Mouse (Mus musculus) forebrain, embryonic 16.5 days (tissue): ENCODE measurements around the gene Nmnat1. TPM values are rescaled to one million over a fixed set of nuclear protein-coding genes. Genes with fewer than 3 reads are reported as not detected.
"Not testable (repeated sequence)": the region's sequence is repeated elsewhere in the genome, so short reads cannot be mapped to it uniquely, and the experiment has no call there.

Experiments
- ATAC-seq: fragments of 200-750 bp; cut with Nextera tagmentation; 2 replicates; pipeline ENCODE4 v1.8.0; 2017; ENCODE audit warnings: mild to moderate bottlenecking, moderate library complexity
- H3K27ac ChIP-seq: fragments of 300-500 bp; sonication (generic); 2 replicates; pipeline ENCODE4 v1.5.1; 2014; ENCODE audit warnings: low read length, control low read depth
- H3K27me3 ChIP-seq: fragments of 300-500 bp; sonication (generic); replicated peaks from 2 replicates; pipeline ENCODE4 v1.6.1; 2014; ENCODE audit warnings: low read length; ENCODE audit not compliant: control insufficient read depth, insufficient read depth
- H3K36me3 ChIP-seq: fragments of 300-500 bp; sonication (generic); 2 replicates; pipeline ENCODE4 v1.6.1; 2014; ENCODE audit not compliant: control insufficient read depth, insufficient read depth
- H3K4me1 ChIP-seq: fragments of 300-500 bp; sonication (generic); replicated peaks from 2 replicates; pipeline ENCODE4 v1.6.1; 2014; ENCODE audit warnings: low read length; ENCODE audit not compliant: control insufficient read depth, insufficient read depth
- H3K4me2 ChIP-seq: fragments of 300-500 bp; sonication (generic); 2 replicates; pipeline ENCODE4 v1.6.1; 2014; ENCODE audit warnings: mild to moderate bottlenecking, low read length, control low read depth
- H3K4me3 ChIP-seq: fragments of 300-500 bp; sonication (generic); replicated peaks from 2 replicates; pipeline ENCODE4 v1.5.1; 2014; ENCODE audit warnings: mild to moderate bottlenecking, low read length, control low read depth
- H3K9ac ChIP-seq: fragments of 300-500 bp; sonication (generic); replicated peaks from 2 replicates; pipeline ENCODE4 v1.6.1; 2014; ENCODE audit warnings: low read depth, low read length, control low read depth
- H3K9me3 ChIP-seq: fragments of 300-500 bp; sonication (generic); 2 replicates; pipeline ENCODE4 v1.6.1; 2016; ENCODE audit warnings: low read length; ENCODE audit not compliant: control insufficient read depth
- WGBS: fragments of 180-500 bp; shearing (Covaris S2); extraction: QIAGEN DNeasy Blood & Tissue Kit; methylation state at CpG from one replicate; pipeline ENCODE4 v1.1.7; 2014; 5-methylcytosine and 5-hydroxymethylcytosine counted together
- polyA plus RNA-seq: library from polyadenylated mRNA; unstranded; fragments of >200 nt; fragmentation: Nextera tagmentation; extraction: Ambion mirVana; gene quantifications from 2 replicates; pipeline ENCODE4 v1.2.1, GENCODE M21; 2015

Nmnat1 gene
- polyA plus RNA-seq, 1 experiment from 2014 or later: 11.1 TPM

GRCm38 (mm10) chr4:149475096-149475495 lies 9.9 kb downstream of the Nmnat1 start:
- Histone ChIP-seq H3K4me3 (no peak overlapping the region), H3K4me1 (no peaks in the 10 kb centered on the region), H3K36me3 (peaks cover 6% of the 10 kb centered on the region), H3K27ac (no peak overlapping the region), H3K9me3 (no peaks in the 10 kb centered on the region), H3K27me3 (no peaks in the 10 kb centered on the region), H3K9ac (no peak overlapping the region), H3K4me2 (no peak overlapping the region)
- no peak for ATAC-seq
- 84% methylated on average over 7 of the region's 7 CpGs for WGBS

- no peak overlapping the region for H3K4me3 ChIP-seq
- WGBS: 92% methylated on average over 3 of the region's 3 CpGs
These were observed 15.4 kb downstream of the Nmnat1 start for GRCm38 (mm10) chr4:149469557-149469956.

GRCm38 (mm10) chr4:149463435-149463950 lies 21.5 kb downstream of the Nmnat1 start:
- no peak overlapping the region for H3K4me3 ChIP-seq
- whole genome bisulfite sequencing: 86% methylated on average over 6 of the region's 6 CpGs
- H3K4me2 ChIP-seq: no peak overlapping the region
- H3K9me3 ChIP-seq: no peaks in the 10 kb centered on the region
- ATAC-seq: no peak
- H3K27me3 ChIP-seq: no peaks in the 10 kb centered on the region
- no peak overlapping the region for H3K27ac ChIP-seq
- H3K9ac ChIP-seq: no peak overlapping the region
- H3K36me3 ChIP-seq: no peaks in the 10 kb centered on the region; the same call in 1 of the 2 replicates
- no peaks in the 10 kb centered on the region for H3K4me1 ChIP-seq

More at GRCm38 (mm10) chr4:149469557-149469956, 15.4 kb downstream of the Nmnat1 start:
- no peak overlapping the region for H3K27ac ChIP-seq
- H3K9ac ChIP-seq: no peak overlapping the region
- ATAC-seq: no peak
- no peaks in the 10 kb centered on the region for H3K9me3 ChIP-seq
- H3K4me1 ChIP-seq: no peaks in the 10 kb centered on the region
- H3K36me3 ChIP-seq: peaks cover 12% of the 10 kb centered on the region
- H3K4me2 ChIP-seq: no peak overlapping the region
- no peaks in the 10 kb centered on the region for H3K27me3 ChIP-seq

GRCm38 (mm10) chr4:149462305-149462971 lies 22.6 kb downstream of the Nmnat1 start:
- 88% methylated on average over 6 of the region's 6 CpGs for WGBS
- no peaks in the 10 kb centered on the region for H3K9me3 ChIP-seq

GRCm38 (mm10) chr4:149461579-149462304 lies 23.3 kb downstream of the Nmnat1 start:
- H3K4me3 ChIP-seq: no peak overlapping the region
- H3K27ac ChIP-seq: no peak overlapping the region
- H3K9me3 ChIP-seq: no peaks in the 10 kb centered on the region
- no peaks in the 10 kb centered on the region for H3K27me3 ChIP-seq
- H3K9ac ChIP-seq: no peak overlapping the region
- no peaks in the 10 kb centered on the region for H3K36me3 ChIP-seq
- no peak overlapping the region for H3K4me2 ChIP-seq
- ATAC-seq: no peak
- no peaks in the 10 kb centered on the region for H3K4me1 ChIP-seq
- 59% methylated on average over 4 of the region's 7 CpGs for WGBS

More at GRCm38 (mm10) chr4:149462305-149462971, 22.6 kb downstream of the Nmnat1 start:
- Histone ChIP-seq H3K4me3 (no peak overlapping the region), H3K4me1 (no peaks in the 10 kb centered on the region), H3K27me3 (no peaks in the 10 kb centered on the region), H3K27ac (no peak overlapping the region), H3K4me2 (no peak overlapping the region), H3K9ac (no peak overlapping the region), H3K36me3 (no peaks in the 10 kb centered on the region)
- no peak for ATAC-seq

- not testable (repeated sequence) for H3K27me3 ChIP-seq, H3K9ac ChIP-seq, H3K4me2 ChIP-seq, H3K27ac ChIP-seq, H3K9me3 ChIP-seq, H3K4me1 ChIP-seq, H3K36me3 ChIP-seq, H3K4me3 ChIP-seq, ATAC-seq
- WGBS: 93% methylated on average over 2 of the region's 2 CpGs
These were observed 24.5 kb downstream of the Nmnat1 start for GRCm38 (mm10) chr4:149460475-149460874.

- WGBS: 86% methylated on average over 1 of the region's 1 CpGs
- Histone ChIP-seq H3K4me3 (no peak overlapping the region), H3K4me2 (no peak overlapping the region), H3K36me3 (no peaks in the 10 kb centered on the region), H3K27me3 (no peaks in the 10 kb centered on the region), H3K4me1 (no peaks in the 10 kb centered on the region), H3K27ac (no peak overlapping the region), H3K9me3 (no peaks in the 10 kb centered on the region), H3K9ac (no peak overlapping the region)
- ATAC-seq: no peak
These were observed 25.6 kb downstream of the Nmnat1 start for GRCm38 (mm10) chr4:149459425-149459824.

- H3K4me3 ChIP-seq: no peak overlapping the region
- H3K27ac ChIP-seq: no peak overlapping the region
- no peaks in the 10 kb centered on the region for H3K27me3 ChIP-seq
- no peaks in the 10 kb centered on the region for H3K4me1 ChIP-seq
- H3K36me3 ChIP-seq: no peaks in the 10 kb centered on the region
- ATAC-seq: no peak
- H3K9me3 ChIP-seq: no peaks in the 10 kb centered on the region
- WGBS: 63% methylated on average over 5 of the region's 5 CpGs
- no peak overlapping the region for H3K9ac ChIP-seq
- H3K4me2 ChIP-seq: no peak overlapping the region
These were observed 26.5 kb downstream of the Nmnat1 start for GRCm38 (mm10) chr4:149458526-149458925.

- H3K27me3 ChIP-seq: no peaks in the 10 kb centered on the region
- no peak overlapping the region for H3K4me3 ChIP-seq
- H3K9me3 ChIP-seq: no peaks in the 10 kb centered on the region
- WGBS: 69% methylated on average over 6 of the region's 6 CpGs
- no peak for ATAC-seq
- no peaks in the 10 kb centered on the region for H3K36me3 ChIP-seq
- no peaks in the 10 kb centered on the region for H3K4me1 ChIP-seq
- no peak overlapping the region; the same call in 1 of the 2 replicates for H3K27ac ChIP-seq
- no peak overlapping the region for H3K9ac ChIP-seq
- no peak overlapping the region for H3K4me2 ChIP-seq
These were observed 27.1 kb downstream of the Nmnat1 start for GRCm38 (mm10) chr4:149457831-149458430.
